Mouse (Mus musculus) spleen, adult 2 months (tissue): ENCODE measurements around the gene Lrit3.

Experiments used
- CTCF ChIP-seq: fragments of 200-500 bp; IDR thresholded peaks from 2 replicates; pipeline ENCODE4 v1.5.1; 2011; ENCODE audit warnings: mild to moderate bottlenecking, inconsistent platforms; ENCODE audit not compliant: insufficient read depth, insufficient read length, insufficient replicate concordance; ENCODE audit errors: extremely low read depth
- POLR2A ChIP-seq: fragments of 200-500 bp; IDR thresholded peaks from 2 replicates; pipeline ENCODE4 v1.6.1; 2011; ENCODE audit warnings: low read depth, low read length, inconsistent platforms

GRCm38 (mm10) chr3:129821736-129822135, 17.9 kb upstream of the Lrit3 start:
- TF ChIP-seq CTCF, result no peak
- TF ChIP-seq POLR2A, result no peak
